22 mouse cellular contexts compared by ENCODE assay signal in genomic region chr1:171151966-171152365, GRCm38 (mm10). TPM values are rescaled to one million over a fixed set of nuclear protein-coding genes. Genes with fewer than 3 reads are reported as not detected.
A peak's percentile ranks its signal among the peaks of the same experiment; 100 is the strongest.
DNase-seq lines count a peak whose midpoint lies in the region; ATAC-seq and TF ChIP-seq lines count a peak whose summit lies in the region.
"Had no signal": no experiment of that assay in that cellular context is flagged by ENCODE, and none has a peak within 500 bp of the region (broad histone marks: within the 10 kb centered on the region; RNA-seq: fewer than 3 reads in every experiment).

No protein-coding gene starts in this region.

- peaks cover 14% of the 10 kb centered on the region; the same call in 1 of the 2 replicates for H3K79me2 ChIP-seq in liver, adult 2 months (ENCODE audit: control insufficient read depth, insufficient read depth, low read length)

- TF ChIP-seq POLR2A in liver, adult 2 months (IDR thresholded peaks at IDR 0.05; ENCODE audit: extremely low read depth, insufficient read depth, low read length): no peak

- ATAC-seq in liver, embryonic 11.5 days (replicated peaks; ENCODE audit: low FRiP score): no peak
- no peak for ATAC-seq in embryonic facial prominence, embryonic 13.5 days (ENCODE audit: insufficient number of reproducible peaks, insufficient read depth, low FRiP score, low TSS enrichment, low read depth)
- ATAC-seq: forebrain, embryonic 13.5 days had no signal

- no peak overlapping the region for H3K9ac ChIP-seq in liver, adult 2 months (ENCODE audit: low read depth, low read length)
- H3K9ac ChIP-seq in liver, embryonic 11.5 days (ENCODE audit: low read depth, low read length): no peak overlapping the region
- no peak overlapping the region for H3K9ac ChIP-seq in embryonic facial prominence, embryonic 13.5 days
- H3K9ac ChIP-seq: forebrain, embryonic 13.5 days; heart, embryonic 15.5 days; stomach, embryonic 15.5 days had no signal

- WGBS in liver, adult 2 months: 43% methylated on average over 4 of the region's 4 CpGs
- WGBS in liver, embryonic 11.5 days: 87% methylated on average over 4 of the region's 4 CpGs
- WGBS in embryonic facial prominence, embryonic 13.5 days: 76% methylated on average over 4 of the region's 4 CpGs

- intact Hi-C loops in gastrocnemius, adult 2 months (cut with DNase I): loop anchor here (2.0 kb wide), 1 partner anchor 33 kb away; no protein-coding TSS in a partner anchor
- intact Hi-C loops in gastrocnemius, postnatal 14 days (cut with DNase I; ENCODE audit: low total_unique reads): no loop called here

- TF ChIP-seq CTCF in gastrocnemius, adult 2 months (IDR thresholded peaks at IDR 0.05): no peak
- TF ChIP-seq CTCF in liver, adult 2 months (IDR thresholded peaks at IDR 0.05; ENCODE audit: low read depth, low read length): no peak

- DNase-seq in gastrocnemius, adult 2 months: no peak
- DNase-seq in gastrocnemius, postnatal 14 days: no peak
- peak; percentile 82 for DNase-seq in liver, adult 2 months (ENCODE audit: extremely low read depth, low read depth, low spot score)
- no peak for DNase-seq in liver, embryonic 11.5 days (ENCODE audit: low spot score)
- peak; percentile 28 for DNase-seq in kidney, postnatal 14 days
- no peak for DNase-seq in adrenal gland, postnatal 4 days (ENCODE audit: low spot score in 2 of 2)
- DNase-seq: adrenal gland, adult 2 months; cerebellum, adult 9-10 months; heart, postnatal 36 days; layer of hippocampus, adult 9-11 months; liver; lung, embryonic 14.5 days; thymus, postnatal 25 days had no signal

- H3K36me3 ChIP-seq in liver, adult 2 months (ENCODE audit: control insufficient read depth, insufficient read depth, low read length): no peaks in the 10 kb centered on the region
- no peaks in the 10 kb centered on the region for H3K36me3 ChIP-seq in liver, embryonic 11.5 days (ENCODE audit: control insufficient read depth, insufficient read depth, low read length)
- H3K36me3 ChIP-seq in embryonic facial prominence, embryonic 13.5 days: no peaks in the 10 kb centered on the region
- H3K36me3 ChIP-seq: heart, embryonic 15.5 days; hindbrain, embryonic 13.5 days; limb, embryonic 10.5 days; stomach, embryonic 15.5 days had no signal

- H3K4me2 ChIP-seq in liver, embryonic 11.5 days: no peak overlapping the region
- H3K4me2 ChIP-seq in embryonic facial prominence, embryonic 13.5 days: no peak overlapping the region

- no peaks in the 10 kb centered on the region for H3K9me3 ChIP-seq in liver, embryonic 11.5 days (ENCODE audit: control insufficient read depth, low read length)
- no peaks in the 10 kb centered on the region for H3K9me3 ChIP-seq in embryonic facial prominence, embryonic 13.5 days
- H3K9me3 ChIP-seq: forebrain, embryonic 13.5 days; heart, embryonic 15.5 days; hindbrain, embryonic 13.5 days; limb, embryonic 10.5 days; stomach, embryonic 15.5 days had no signal

- peaks cover 7% of the 10 kb centered on the region for H3K4me1 ChIP-seq in liver, adult 2 months (ENCODE audit: control insufficient read depth, insufficient read depth, low read length)
- peaks cover 6% of the 10 kb centered on the region for H3K4me1 ChIP-seq in liver, embryonic 11.5 days (replicated peaks; ENCODE audit: control insufficient read depth, insufficient read depth, low read length)
- H3K4me1 ChIP-seq in embryonic facial prominence, embryonic 13.5 days: peaks cover 21% of the 10 kb centered on the region

- H3K4me3 ChIP-seq in gastrocnemius, adult 2 months: no peak overlapping the region
- H3K4me3 ChIP-seq in liver, adult 2 months (ENCODE audit: insufficient read depth, low read depth, low read length): no peak overlapping the region
- no peak overlapping the region for H3K4me3 ChIP-seq in liver, embryonic 11.5 days (ENCODE audit: low read depth, low read length)
- H3K4me3 ChIP-seq in embryonic facial prominence, embryonic 13.5 days: no peak overlapping the region
- H3K4me3 ChIP-seq: forebrain, embryonic 13.5 days had no signal

- no peaks in the 10 kb centered on the region for H3K27me3 ChIP-seq in liver, adult 2 months (ENCODE audit: control insufficient read depth, insufficient read depth, low read length)
- H3K27me3 ChIP-seq in liver, embryonic 11.5 days (replicated peaks; ENCODE audit: control insufficient read depth, insufficient read depth, low read length): peaks cover 14% of the 10 kb centered on the region; the same call in 1 of the 2 replicates
- H3K27me3 ChIP-seq in embryonic facial prominence, embryonic 13.5 days: peaks cover 12% of the 10 kb centered on the region
- H3K27me3 ChIP-seq: stomach, embryonic 15.5 days had no signal

- H3K27ac ChIP-seq in gastrocnemius, adult 2 months: peak overlapping the region; percentile 94; the same call in 1 of the 2 replicates
- no peak overlapping the region for H3K27ac ChIP-seq in liver, adult 2 months (replicated peaks; ENCODE audit: insufficient read depth, low read depth, low read length)
- no peak overlapping the region for H3K27ac ChIP-seq in liver, embryonic 11.5 days (ENCODE audit: low read depth, low read length)
- peak overlapping the region; percentile 94; the same call in 1 of the 2 replicates for H3K27ac ChIP-seq in embryonic facial prominence, embryonic 13.5 days
- H3K27ac ChIP-seq: forebrain, embryonic 13.5 days; heart, embryonic 15.5 days; stomach, embryonic 15.5 days had no signal

RNA-seq across cellular contexts. Expression of gene Mpz, which starts 1.5 kb away (rescaled TPM):
- total RNA-seq in gastrocnemius, adult 2 months (2021): 10 to 100 TPM; 24.7 to 27.7 TPM
- 100 to 1,000 TPM; 117 to 734 TPM for total RNA-seq in gastrocnemius, postnatal 14 days (2021)
- total RNA-seq in liver, adult 2 months (2014; rRNA removed): 0.07 and 0.09 TPM in 2 replicates
- polyA plus RNA-seq in liver, adult 2 months (2012; rRNA removed): 0.27 and 0.83 TPM in 2 replicates
- 0.14 TPM in 1 of 2 replicates, not detected in the other for polyA plus RNA-seq in liver, embryonic 11.5 days (2014; fragmentation: Nextera tagmentation; extraction: Ambion mirVana)
- polyA plus RNA-seq in embryonic facial prominence, embryonic 13.5 days (2015; fragmentation: Nextera tagmentation; extraction: Ambion mirVana): 7.7 and 9.4 TPM in 2 replicates
- 10 to 100 TPM; 23.9 to 53.3 TPM for total RNA-seq in adrenal gland, postnatal 4 days (2021)
- total RNA-seq: megakaryocyte progenitor cell, adult 5-6 weeks; MEL; neutrophil, adult 5-6 weeks had no signal

RNA-seq across cellular contexts. Expression of gene Sdhc, which starts 1.6 kb away (rescaled TPM):
- 100 to 1,000 TPM; 635 to 909 TPM for total RNA-seq in gastrocnemius, adult 2 months (2021)
- 100 to 1,000 TPM; 692 to 793 TPM for total RNA-seq in gastrocnemius, postnatal 14 days (2021)
- 194 and 217 TPM in 2 replicates for total RNA-seq in liver, adult 2 months (2014; rRNA removed)
- polyA plus RNA-seq in liver, adult 2 months (2012; rRNA removed): 375 and 403 TPM in 2 replicates
- 261 and 281 TPM in 2 replicates for polyA plus RNA-seq in liver, embryonic 11.5 days (2014; fragmentation: Nextera tagmentation; extraction: Ambion mirVana)
- 249 and 258 TPM in 2 replicates for polyA plus RNA-seq in embryonic facial prominence, embryonic 13.5 days (2015; fragmentation: Nextera tagmentation; extraction: Ambion mirVana)
- total RNA-seq in adrenal gland, postnatal 4 days (2021): 100 to 1,000 TPM; 359 to 386 TPM

RNA-seq across cellular contexts. Expression of gene Cfap126, which starts 38.2 kb away (rescaled TPM):
- total RNA-seq in gastrocnemius, adult 2 months (2021): 1 to 10 TPM in 1 of 2 experiments, under 1 TPM in 1; 0.75 to 1.8 TPM
- total RNA-seq in gastrocnemius, postnatal 14 days (2021): under 1 TPM; 0.72 to 0.73 TPM
- 0.13 and 0.37 TPM in 2 replicates for total RNA-seq in liver, adult 2 months (2014; rRNA removed)
- 1.5 and 3.5 TPM in 2 replicates for polyA plus RNA-seq in liver, adult 2 months (2012; rRNA removed)
- polyA plus RNA-seq in liver, embryonic 11.5 days (2014; fragmentation: Nextera tagmentation; extraction: Ambion mirVana): 1.4 and 2.2 TPM in 2 replicates
- 1.3 and 2.1 TPM in 2 replicates for polyA plus RNA-seq in embryonic facial prominence, embryonic 13.5 days (2015; fragmentation: Nextera tagmentation; extraction: Ambion mirVana)
- total RNA-seq in adrenal gland, postnatal 4 days (2021): 1 to 10 TPM; 2.1 to 2.7 TPM
- total RNA-seq: neutrophil, adult 5-6 weeks had no signal

RNA-seq across cellular contexts. Expression of gene Pcp4l1, which starts 44.1 kb away (rescaled TPM):
- total RNA-seq in gastrocnemius, adult 2 months (2021): 10 to 100 TPM; 58.3 to 75.0 TPM
- 10 to 100 TPM; 12.3 to 17.1 TPM for total RNA-seq in gastrocnemius, postnatal 14 days (2021)
- 3.8 and 10.0 TPM in 2 replicates for total RNA-seq in liver, adult 2 months (2014; rRNA removed)
- 10.5 and 15.0 TPM in 2 replicates for polyA plus RNA-seq in liver, adult 2 months (2012; rRNA removed)
- 1.2 and 1.9 TPM in 2 replicates for polyA plus RNA-seq in liver, embryonic 11.5 days (2014; fragmentation: Nextera tagmentation; extraction: Ambion mirVana)
- polyA plus RNA-seq in embryonic facial prominence, embryonic 13.5 days (2015; fragmentation: Nextera tagmentation; extraction: Ambion mirVana): 20.6 and 25.2 TPM in 2 replicates
- 10 to 100 TPM; 29.5 to 32.0 TPM for total RNA-seq in adrenal gland, postnatal 4 days (2021)
- total RNA-seq: MEL had no signal

Comparison
In these comparisons a context has a peak if more than half of its experiments do, and no peak if none do; other contexts are left out.
1. DNase-seq: peak in liver, adult 2 months (single experiment) and kidney, postnatal 14 days (single experiment); none in gastrocnemius, adult 2 months (single experiment), gastrocnemius, postnatal 14 days (single experiment), liver, embryonic 11.5 days (single experiment) and adrenal gland, postnatal 4 days (0 of 2).
2. H3K27ac ChIP-seq: peak in gastrocnemius, adult 2 months (single experiment) and embryonic facial prominence, embryonic 13.5 days (single experiment); none in liver, adult 2 months (single experiment) and liver, embryonic 11.5 days (single experiment).
3. RNA of gene Mpz, which starts 1.5 kb away (total RNA-seq): 117 to 734 TPM in gastrocnemius, postnatal 14 days, 23.9 to 53.3 TPM in adrenal gland, postnatal 4 days and 24.7 to 27.7 TPM in gastrocnemius, adult 2 months; 0.07 to 0.09 TPM in liver, adult 2 months; every median in the first group is over 10 times any median in the second.